Mouse (Mus musculus) embryonic facial prominence, embryonic 12.5 days (tissue): ENCODE results near the gene Lfng. TPM values are rescaled to one million over a fixed set of nuclear protein-coding genes. Genes with fewer than 3 reads are reported as not detected.
A peak's percentile ranks its signal among the peaks of the same experiment; 100 is the strongest.

Source experiments
- ATAC-seq: fragments of 200-750 bp; cut with Nextera tagmentation; 2 replicates; pipeline ENCODE4 v1.8.0; 2017; ENCODE audit not compliant: insufficient number of reproducible peaks, insufficient read depth, low FRiP score, low TSS enrichment
- H3K27ac ChIP-seq: fragments of 300-500 bp; sonication (generic); 2 replicates; pipeline ENCODE4 v1.5.1; 2016; ENCODE audit warnings: mild to moderate bottlenecking
- H3K27me3 ChIP-seq: fragments of 300-500 bp; sonication (generic); 2 replicates; pipeline ENCODE4 v1.6.1; 2016; ENCODE audit warnings: mild to moderate bottlenecking, moderate library complexity
- H3K36me3 ChIP-seq: fragments of 300-500 bp; sonication (generic); 2 replicates; pipeline ENCODE4 v1.6.1; 2016; ENCODE audit warnings: mild to moderate bottlenecking
- H3K4me1 ChIP-seq: fragments of 300-500 bp; sonication (generic); 2 replicates; pipeline ENCODE4 v1.6.1; 2016
- H3K4me2 ChIP-seq: fragments of 300-500 bp; sonication (generic); replicated peaks from 2 replicates; pipeline ENCODE4 v1.6.1; 2016; ENCODE audit warnings: mild to moderate bottlenecking, moderate library complexity
- H3K4me3 ChIP-seq: fragments of 300-500 bp; sonication (generic); 2 replicates; pipeline ENCODE4 v1.5.1; 2016; ENCODE audit warnings: mild to moderate bottlenecking
- H3K9ac ChIP-seq: fragments of 300-500 bp; sonication (generic); 2 replicates; pipeline ENCODE4 v1.6.1; 2016; ENCODE audit warnings: mild to moderate bottlenecking, moderate library complexity
- H3K9me3 ChIP-seq: fragments of 300-500 bp; sonication (generic); 2 replicates; pipeline ENCODE4 v1.6.1; 2016; ENCODE audit warnings: mild to moderate bottlenecking, moderate library complexity
- WGBS: fragments of 180-500 bp; shearing (Covaris S2); methylation state at CpG from one replicate; pipeline ENCODE4 v1.1.7; 2016; 5-methylcytosine and 5-hydroxymethylcytosine counted together
- polyA plus RNA-seq: library from polyadenylated mRNA; unstranded; fragments of >200 nt; fragmentation: Nextera tagmentation; extraction: Ambion mirVana; gene quantifications from 2 replicates; pipeline ENCODE4 v1.2.1, GENCODE M21; 2016

Gene Lfng
- polyA plus RNA-seq, 1 experiment from 2014 or later: 14.2 TPM

DNA sequence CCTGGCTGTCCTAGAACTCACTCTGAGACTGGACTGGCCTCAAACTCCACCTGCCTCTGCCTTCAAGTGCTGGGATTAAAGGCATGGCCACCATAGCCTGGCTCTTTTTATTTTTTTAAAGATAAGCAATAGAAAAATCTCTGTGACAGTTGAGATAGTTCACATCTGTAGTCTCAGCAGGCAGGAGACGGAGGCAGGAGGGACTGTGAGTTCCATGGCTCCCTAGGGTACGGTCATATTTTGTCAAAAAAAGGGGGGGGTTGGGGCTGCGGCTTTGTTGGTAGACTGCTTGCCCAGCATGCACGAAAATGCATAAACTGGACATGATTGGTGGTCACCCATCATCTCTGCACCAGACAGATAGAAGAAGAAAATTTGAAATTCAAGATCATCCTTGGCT lies 35.9 kb upstream of the Lfng start:
- H3K4me2 ChIP-seq: no peak overlapping the region

DNA sequence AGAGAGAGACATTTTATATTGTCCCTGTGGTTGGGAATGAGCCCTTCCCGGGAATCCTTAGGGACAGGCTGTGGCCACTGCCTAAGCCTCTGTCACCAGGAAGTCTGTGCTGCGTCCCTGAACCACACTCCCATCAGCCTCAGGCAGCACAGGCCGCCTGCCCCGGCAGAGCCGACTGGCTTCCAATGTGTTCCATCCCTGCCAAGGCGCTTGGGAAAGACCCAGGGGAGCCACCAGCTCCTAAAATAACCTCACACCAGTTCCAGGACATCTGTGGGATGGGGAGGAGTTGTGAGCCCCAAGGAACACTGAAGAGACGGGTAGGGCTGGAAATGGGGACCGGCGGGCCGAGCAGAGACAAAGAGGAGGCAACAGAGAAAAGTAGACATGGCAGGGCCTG lies 35.4 kb upstream of the Lfng start:
- Histone ChIP-seq H3K4me2 (no peak overlapping the region), H3K27me3 (no peaks in the 10 kb centered on the region), H3K4me1 (peaks cover 17% of the 10 kb centered on the region; the same call in 1 of the 2 replicates), H3K27ac (peak overlapping the region; percentile 52), H3K36me3 (no peaks in the 10 kb centered on the region), H3K4me3 (no peak overlapping the region), H3K9me3 (no peaks in the 10 kb centered on the region), H3K9ac (no peak overlapping the region)
- WGBS: 63% methylated on average over 10 of the region's 10 CpGs
- ATAC-seq: no peak

More for the DNA sequence above, 35.9 kb upstream of the Lfng start:
- Histone ChIP-seq H3K9ac (no peak overlapping the region), H3K27ac (no peak overlapping the region), H3K4me1 (peaks cover 17% of the 10 kb centered on the region; the same call in 1 of the 2 replicates), H3K4me3 (no peak overlapping the region), H3K9me3 (no peaks in the 10 kb centered on the region), H3K36me3 (no peaks in the 10 kb centered on the region), H3K27me3 (no peaks in the 10 kb centered on the region)
- 73% methylated on average over 4 of the region's 4 CpGs for WGBS
- ATAC-seq: no peak

DNA sequence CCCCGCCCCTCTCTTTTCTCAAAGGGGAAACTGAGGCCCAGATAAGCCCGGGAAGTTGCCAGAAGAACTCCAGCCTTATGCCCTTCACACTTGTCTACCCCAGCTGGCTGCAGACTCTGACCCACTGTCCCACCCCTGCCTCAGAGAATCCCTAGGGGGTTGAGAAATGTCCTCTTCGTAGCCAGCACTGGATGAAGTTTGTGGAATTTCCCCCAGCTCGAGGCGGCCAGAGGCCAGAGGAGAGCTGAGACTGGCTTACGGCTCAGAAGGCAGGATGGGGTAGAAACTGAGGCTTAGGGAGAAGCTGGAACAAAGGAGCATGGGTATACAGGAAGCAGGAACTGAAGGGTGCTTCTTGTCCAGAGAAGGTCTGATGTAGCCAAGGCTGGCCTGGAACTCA lies 34.5 kb upstream of the Lfng start:
- Histone ChIP-seq H3K4me1 (peaks cover 12% of the 10 kb centered on the region; the same call in 1 of the 2 replicates), H3K36me3 (no peaks in the 10 kb centered on the region), H3K4me2 (no peak overlapping the region), H3K9me3 (no peaks in the 10 kb centered on the region), H3K27me3 (no peaks in the 10 kb centered on the region), H3K9ac (no peak overlapping the region), H3K27ac (no peak overlapping the region), H3K4me3 (no peak overlapping the region)
- 71% methylated on average over 6 of the region's 6 CpGs for WGBS
- no peak for ATAC-seq

DNA sequence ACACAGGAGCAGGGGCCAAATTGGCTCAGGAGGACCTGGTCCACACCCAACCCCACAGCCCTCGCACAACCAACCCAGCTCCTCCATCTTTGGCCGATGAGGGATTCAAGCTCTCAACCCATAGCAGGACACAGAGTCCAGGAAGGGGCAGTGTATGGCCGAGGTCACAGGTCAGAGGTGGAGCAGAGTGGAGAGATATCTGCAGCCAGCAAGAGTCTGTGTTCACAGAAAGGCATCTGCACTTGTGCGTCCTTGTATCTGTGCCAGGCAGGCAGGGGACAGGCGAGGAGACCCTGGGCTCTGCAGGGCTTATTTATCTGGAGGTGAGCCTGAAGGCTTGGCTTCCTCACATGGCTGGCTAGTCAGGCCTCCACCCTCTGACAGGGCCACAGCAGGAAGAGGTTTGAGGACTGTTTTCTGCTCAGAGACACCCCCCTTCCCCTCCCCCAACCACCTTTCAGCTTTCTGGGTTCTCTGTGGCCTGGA lies 31.7 kb upstream of the Lfng start:
- Histone ChIP-seq H3K9ac (no peak overlapping the region), H3K4me2 (no peak overlapping the region), H3K36me3 (no peaks in the 10 kb centered on the region), H3K4me3 (no peak overlapping the region), H3K9me3 (no peaks in the 10 kb centered on the region), H3K4me1 (peaks cover 21% of the 10 kb centered on the region), H3K27ac (no peak overlapping the region), H3K27me3 (no peaks in the 10 kb centered on the region)
- WGBS: 31% methylated on average over 5 of the region's 5 CpGs
- ATAC-seq: no peak

DNA sequence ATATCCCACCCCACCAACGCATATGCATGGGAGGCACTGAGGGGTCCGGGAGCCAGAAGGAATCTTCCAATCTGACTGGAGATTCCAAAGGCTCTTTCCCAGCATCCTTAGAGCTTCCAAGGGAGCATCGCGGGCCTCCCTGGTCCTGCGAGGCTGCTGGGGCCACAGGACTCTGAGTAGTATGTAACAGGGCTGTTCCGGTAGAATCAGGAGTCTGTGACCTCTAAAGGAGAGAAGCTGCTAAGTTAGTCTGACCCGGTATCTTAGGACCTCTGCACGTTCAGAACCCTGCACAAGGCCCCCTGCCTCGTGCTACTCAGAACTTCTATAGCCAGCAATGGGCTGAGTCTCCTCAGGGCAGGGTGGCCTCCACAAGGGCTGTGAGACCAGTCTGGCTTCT lies 27.9 kb upstream of the Lfng start:
- H3K4me1 ChIP-seq: peaks cover 53% of the 10 kb centered on the region
- peak overlapping the region; percentile 84 for H3K27ac ChIP-seq
- ATAC-seq: peak; percentile 1; the same call in 1 of the 2 replicates
- H3K4me2 ChIP-seq: 0 out of 2 replicates have a peak overlapping the region, but pooled peaks have one; percentile 2
- H3K9me3 ChIP-seq: no peaks in the 10 kb centered on the region
- 25% methylated on average over 9 of the region's 9 CpGs for WGBS
- H3K27me3 ChIP-seq: no peaks in the 10 kb centered on the region
- no peak overlapping the region; the same call in 1 of the 2 replicates for H3K9ac ChIP-seq
- H3K36me3 ChIP-seq: no peaks in the 10 kb centered on the region
- no peak overlapping the region for H3K4me3 ChIP-seq

DNA sequence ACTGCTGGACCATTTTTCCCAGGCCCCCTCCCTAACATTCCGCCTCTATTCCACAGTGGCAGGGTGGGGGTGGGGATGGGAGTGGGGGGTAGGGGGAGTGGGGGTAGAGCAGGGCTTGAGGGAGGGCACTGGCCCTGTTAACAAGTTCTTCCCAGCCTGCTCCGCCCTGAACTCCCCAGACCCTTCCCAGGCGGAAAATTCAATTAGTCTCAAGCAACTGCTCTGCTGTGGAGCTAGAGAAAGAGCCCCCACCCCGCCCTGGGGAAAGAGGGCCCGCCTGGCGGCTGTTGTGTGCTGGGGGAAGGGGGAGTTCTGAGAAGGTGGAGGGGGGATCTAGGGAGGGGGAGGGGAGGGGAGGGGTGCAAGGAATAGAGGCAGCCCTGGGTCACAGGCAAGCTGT lies 27.3 kb upstream of the Lfng start:
- Histone ChIP-seq H3K4me1 (peaks cover 54% of the 10 kb centered on the region), H3K27me3 (no peaks in the 10 kb centered on the region), H3K4me3 (no peak overlapping the region), H3K9ac (no peak overlapping the region; the same call in 1 of the 2 replicates), H3K9me3 (no peaks in the 10 kb centered on the region), H3K4me2 (0 out of 2 replicates have a peak overlapping the region, but pooled peaks have one; percentile 2), H3K36me3 (no peaks in the 10 kb centered on the region), H3K27ac (peak overlapping the region; percentile 84)
- WGBS: 10% methylated on average over 6 of the region's 6 CpGs
- ATAC-seq: peak; percentile 77

DNA sequence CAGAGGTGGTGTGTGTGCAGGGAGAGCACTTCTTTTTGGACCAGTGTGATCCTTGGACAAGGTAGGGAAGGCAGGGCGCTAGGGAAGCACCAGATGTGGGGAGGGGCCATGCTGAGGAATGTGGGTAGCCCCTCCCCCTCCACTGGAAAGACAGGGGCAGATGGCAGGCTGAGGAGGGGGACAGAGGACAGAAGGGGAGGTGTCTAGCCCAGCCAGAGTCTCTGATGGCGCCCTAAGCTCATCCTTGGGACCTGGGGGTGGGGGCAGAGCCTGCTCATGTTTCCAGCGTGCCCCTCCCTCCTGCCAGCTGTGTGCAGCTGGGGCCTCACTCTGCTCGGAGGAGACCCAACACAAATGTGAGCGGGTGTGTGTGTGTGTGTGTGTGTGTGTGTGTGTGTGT lies 25.6 kb upstream of the Lfng start:
- Histone ChIP-seq H3K9me3 (no peaks in the 10 kb centered on the region), H3K4me2 (peak overlapping the region; percentile 20; the same call in 1 of the 2 replicates), H3K4me3 (no peak overlapping the region), H3K27me3 (no peaks in the 10 kb centered on the region), H3K36me3 (no peaks in the 10 kb centered on the region), H3K4me1 (peaks cover 53% of the 10 kb centered on the region), H3K27ac (peak overlapping the region; percentile 84), H3K9ac (no peak overlapping the region)
- peak; percentile 66 for ATAC-seq
- WGBS: 4% methylated on average over 5 of the region's 5 CpGs

DNA sequence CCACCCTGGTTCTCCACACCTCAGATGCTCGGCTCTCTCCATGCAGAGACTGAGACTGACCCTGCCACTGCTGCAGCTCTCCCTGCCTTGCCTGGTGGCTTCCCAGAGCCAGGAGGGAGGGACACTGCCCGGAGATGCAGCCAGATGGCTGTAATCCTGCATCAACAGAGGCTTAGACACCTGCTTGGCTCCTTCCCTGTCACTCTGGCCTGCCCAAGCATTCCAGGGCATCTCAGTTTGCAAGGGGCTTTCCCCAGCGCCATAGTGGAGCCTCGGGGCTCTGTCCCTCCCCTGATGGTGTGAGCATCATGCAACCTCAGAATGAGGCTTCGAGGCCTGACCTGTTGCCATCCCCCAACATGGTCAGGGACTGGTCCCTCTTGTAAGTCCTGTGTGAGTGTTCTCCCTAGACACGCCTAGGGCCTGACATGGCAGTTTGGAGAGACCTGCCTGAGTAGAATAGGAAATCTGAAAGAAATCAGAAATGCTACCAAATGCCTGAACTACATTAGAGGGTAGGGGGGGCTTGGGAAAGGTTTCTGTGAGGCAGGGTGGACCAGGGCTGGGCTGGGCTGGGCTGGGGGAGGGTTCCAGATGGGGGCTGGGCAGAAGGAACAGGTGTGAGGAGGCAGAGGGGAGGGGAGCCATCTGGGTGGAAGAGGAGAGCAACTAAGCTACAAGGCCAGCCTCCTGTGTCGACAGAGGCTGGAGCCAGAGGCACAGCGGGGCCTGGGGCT lies 24.0 kb upstream of the Lfng start:
- Histone ChIP-seq H3K4me3 (no peak overlapping the region), H3K4me2 (no peak overlapping the region; the same call in 1 of the 2 replicates), H3K9me3 (no peaks in the 10 kb centered on the region), H3K27me3 (no peaks in the 10 kb centered on the region), H3K36me3 (no peaks in the 10 kb centered on the region), H3K9ac (peak overlapping the region; percentile 19; the same call in 1 of the 2 replicates), H3K4me1 (peaks cover 56% of the 10 kb centered on the region), H3K27ac (peak overlapping the region; percentile 72)
- ATAC-seq: no peak
- 17% methylated on average over 8 of the region's 8 CpGs for WGBS

DNA sequence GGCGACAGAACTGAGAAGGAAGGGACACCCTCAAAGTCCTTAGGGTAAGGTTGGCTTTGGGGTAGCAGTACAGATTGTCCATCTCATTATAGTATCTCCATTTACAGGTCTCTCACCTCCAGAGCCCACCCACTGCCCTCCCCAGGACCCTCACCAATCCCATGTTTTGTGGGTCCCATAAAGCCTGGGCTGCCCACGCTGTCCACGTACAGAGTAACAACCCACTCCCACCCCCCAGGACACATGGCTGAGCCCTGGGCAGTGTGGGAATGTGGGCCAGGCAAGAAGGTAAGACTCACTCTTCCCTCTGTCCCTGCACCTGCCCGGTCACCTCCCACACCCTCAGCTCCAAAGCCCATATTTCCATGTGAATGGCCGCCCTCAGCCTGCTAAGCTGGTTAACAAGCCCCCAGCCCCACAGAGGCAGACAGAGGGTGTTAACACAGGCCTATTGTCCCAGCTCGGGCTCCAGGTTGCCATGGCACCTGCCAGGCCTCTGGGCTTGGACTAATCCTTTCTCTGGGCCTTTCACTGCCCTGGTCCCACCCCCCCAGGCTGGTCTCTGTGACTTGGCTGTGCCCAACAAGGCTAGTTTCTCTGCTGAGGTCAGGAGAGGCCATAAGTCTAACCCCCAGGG lies 23.3 kb upstream of the Lfng start:
- 23% methylated on average over 6 of the region's 6 CpGs for WGBS
- Histone ChIP-seq H3K9me3 (no peaks in the 10 kb centered on the region), H3K36me3 (no peaks in the 10 kb centered on the region), H3K27ac (peak overlapping the region; percentile 72), H3K9ac (peak overlapping the region; percentile 19; the same call in 1 of the 2 replicates), H3K27me3 (no peaks in the 10 kb centered on the region), H3K4me2 (peak overlapping the region; percentile 13; the same call in 1 of the 2 replicates), H3K4me3 (no peak overlapping the region), H3K4me1 (peaks cover 54% of the 10 kb centered on the region)
- ATAC-seq: 0 out of 2 replicates have a peak, but pooled peaks have one; percentile 8

DNA sequence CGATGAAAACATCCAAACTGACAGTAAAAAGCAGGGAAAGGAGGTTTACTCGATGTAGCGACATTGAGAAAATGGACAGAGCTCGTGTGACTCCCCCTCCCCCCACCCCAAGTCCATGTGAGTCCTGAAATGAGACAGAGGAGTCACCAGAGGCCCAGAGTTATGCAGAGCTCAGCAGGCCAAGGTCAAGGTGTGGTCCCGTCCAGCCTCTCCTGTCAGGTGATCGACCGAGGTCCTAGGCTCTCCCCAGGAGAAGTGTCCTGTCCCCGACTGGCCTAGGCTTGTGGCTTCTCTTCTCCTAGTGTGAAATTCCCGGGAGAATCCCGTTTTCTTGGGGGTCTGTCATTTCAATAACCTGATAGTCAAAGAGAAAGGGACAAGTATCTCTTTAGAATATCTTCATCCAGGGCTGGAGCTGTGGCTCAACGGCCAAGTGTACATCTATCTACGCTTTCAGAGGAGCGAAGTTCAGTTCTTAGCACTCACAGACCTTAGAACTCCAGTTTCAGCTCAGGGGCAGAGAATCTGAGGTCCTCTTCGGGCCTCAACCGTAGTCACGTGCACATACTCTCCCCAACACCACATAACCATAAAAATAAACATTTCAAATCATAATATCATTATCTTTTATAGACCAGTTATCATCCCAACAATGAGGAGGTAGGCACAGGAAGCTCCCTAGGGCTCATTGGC lies 17.9 kb upstream of the Lfng start:
- Histone ChIP-seq H3K4me1 (peaks cover 6% of the 10 kb centered on the region), H3K4me2 (no peak overlapping the region), H3K9me3 (no peaks in the 10 kb centered on the region), H3K4me3 (no peak overlapping the region), H3K27ac (no peak overlapping the region), H3K36me3 (no peaks in the 10 kb centered on the region), H3K27me3 (no peaks in the 10 kb centered on the region), H3K9ac (no peak overlapping the region)
- 88% methylated on average over 16 of the region's 16 CpGs for WGBS
- no peak for ATAC-seq

DNA sequence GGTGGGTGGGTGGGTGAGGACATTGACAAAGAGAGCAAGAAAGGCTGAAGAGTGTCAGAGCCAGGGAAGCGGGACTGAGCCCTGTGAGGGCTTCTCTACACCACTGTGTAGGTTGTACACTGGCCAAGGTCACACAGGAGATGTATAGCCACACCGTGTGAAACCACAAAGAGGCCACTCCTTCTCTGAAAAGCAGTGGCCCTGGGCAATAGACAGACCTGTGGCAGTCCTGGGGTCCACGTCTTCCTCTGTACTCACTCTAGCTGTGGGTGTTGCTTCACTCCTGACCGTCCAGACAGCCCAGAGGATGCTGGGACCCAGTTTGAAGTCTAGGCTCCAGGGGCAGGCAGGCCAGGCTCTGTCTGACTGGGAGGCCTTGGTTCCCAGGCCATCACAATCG lies 12.3 kb upstream of the Lfng start:
- no peak overlapping the region for H3K4me2 ChIP-seq
- whole genome bisulfite sequencing: 66% methylated on average over 5 of the region's 5 CpGs
- ATAC-seq: no peak
- H3K4me3 ChIP-seq: no peak overlapping the region
- H3K4me1 ChIP-seq: peaks cover 12% of the 10 kb centered on the region
- H3K27me3 ChIP-seq: no peaks in the 10 kb centered on the region
- no peaks in the 10 kb centered on the region for H3K9me3 ChIP-seq
- H3K36me3 ChIP-seq: no peaks in the 10 kb centered on the region
- H3K27ac ChIP-seq: no peak overlapping the region
- H3K9ac ChIP-seq: no peak overlapping the region
